Mouse (Mus musculus): Measurements from ENCODE around the gene Gin1. TPM values are rescaled to one million over a fixed set of nuclear protein-coding genes. Genes with fewer than 3 reads are reported as not detected.

The Gin1 gene
- polyA plus RNA-seq, 1 experiment = 2.9 TPM

GRCm38 (mm10) chr1:97834354-97834822, 64.4 kb downstream of the Gin1 start:
- 82% methylated on average over 5 of the region's 5 CpGs for WGBS
- H3K36me3 ChIP-seq (ENCODE audit: control insufficient read depth, insufficient read depth, low read length) = peaks cover 1% of the 10 kb centered on the region
- TF ChIP-seq CTCF (conservative IDR thresholded peaks at IDR 0.05; ENCODE audit: insufficient read depth, insufficient read length, low read depth, low read length) (no peak), POLR2A (IDR thresholded peaks at IDR 0.05; ENCODE audit: low read depth, low read length) (no peak)
- no peaks in the 10 kb centered on the region for H3K4me1 ChIP-seq (ENCODE audit: control insufficient read depth, insufficient read depth, low read length)
- H3K27me3 ChIP-seq (replicated peaks; ENCODE audit: control insufficient read depth, insufficient read depth, low read length) = no peaks in the 10 kb centered on the region
- DNase-seq = no peak
- no peak overlapping the region for H3K4me3 ChIP-seq (ENCODE audit: insufficient read depth, low read depth, low read length)
- no peak overlapping the region for H3K27ac ChIP-seq (ENCODE audit: insufficient read depth, low read depth, low read length)

Other genes with a start within 250 kb of the Gin1 start
- 21.2 and 22.8 TPM in 2 replicates for gene D1Ertd622e, start 108.1 kb upstream of the Gin1 start, polyA plus RNA-seq (2012; rRNA removed)
- gene Ppip5k2, start 239 bp downstream of the Gin1 start, polyA plus RNA-seq (2012; rRNA removed) = 3.7 and 4.0 TPM in 2 replicates

Measured in kidney, adult 2 months (tissue).